Mouse (Mus musculus): ENCODE results near the gene Sgo1. TPM values are rescaled to one million over a fixed set of nuclear protein-coding genes. Genes with fewer than 3 reads are reported as not detected.
"Not testable (repeated sequence)": the region's sequence is repeated elsewhere in the genome, so short reads cannot be mapped to it uniquely, and the experiment has no call there.

The Sgo1 gene
- 10.3 and 14.0 TPM in 2 replicates for polyA plus RNA-seq (2015; fragmentation: Nextera tagmentation; extraction: Ambion mirVana)

DNA sequence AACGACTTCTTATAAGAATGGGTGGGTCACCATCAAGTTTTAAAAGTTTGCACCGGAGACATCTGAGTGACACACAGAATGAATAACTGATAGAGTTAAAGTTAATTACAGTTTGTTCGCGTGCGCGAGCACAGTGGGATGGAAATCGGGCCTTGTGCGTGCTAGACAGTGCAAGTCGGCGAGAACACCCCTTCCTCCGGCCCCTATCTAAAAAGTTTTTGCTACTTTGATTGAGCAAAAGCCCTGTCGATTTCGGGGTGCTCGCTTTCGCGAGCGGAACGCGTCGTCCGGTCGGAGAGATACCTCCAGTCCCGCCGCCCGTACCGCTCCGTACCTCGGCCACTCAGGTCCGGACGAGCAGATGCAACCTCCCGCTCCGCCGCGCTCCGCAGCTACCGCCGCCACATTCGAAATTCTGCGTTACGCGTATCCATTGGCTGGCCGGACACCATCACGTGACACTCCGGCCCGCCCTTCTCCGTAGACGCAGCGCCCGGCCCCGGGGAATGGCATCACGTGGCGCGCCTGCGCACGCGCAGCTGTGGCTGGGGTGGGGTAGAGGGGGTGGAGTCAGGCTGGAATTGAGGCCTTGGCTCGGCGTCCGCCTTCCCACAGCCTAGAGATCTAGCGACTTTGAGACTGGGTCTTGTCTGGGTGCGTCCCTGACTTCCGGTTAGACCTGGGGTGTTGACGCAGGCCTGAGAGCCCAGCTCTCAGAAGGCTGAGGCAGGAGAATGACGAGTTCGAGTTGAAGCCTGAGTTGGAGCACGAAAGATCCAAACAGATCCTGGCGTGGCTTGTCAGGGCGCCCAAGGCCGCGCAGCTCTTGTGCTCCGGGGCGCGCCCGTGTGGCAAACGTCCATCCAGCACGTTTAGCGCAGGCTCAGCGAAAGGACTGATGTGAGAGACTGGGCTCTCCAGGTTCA lies at the start of gene Sgo1:
Gene Sgo1, minus strand, starts transcription at position 457 of the 926 bp plus-strand sequence.
- Histone ChIP-seq H3K27ac (replicated peaks) (peak within 1 kb of the TSS; percentile 99), H3K4me3 (ENCODE audit: low read depth, low read length) (peak within 1 kb of the TSS; percentile 59), H3K9me3 (ENCODE audit: control insufficient read depth, low read length) (no peaks in the 10 kb centered on the region), H3K4me2 (replicated peaks; ENCODE audit: low read depth) (peak within 1 kb of the TSS; percentile 74), H3K4me1 (replicated peaks; ENCODE audit: control insufficient read depth, insufficient read depth) (no peaks in the 10 kb centered on the region), H3K36me3 (ENCODE audit: control insufficient read depth, insufficient read depth, low read length) (no peaks in the 10 kb centered on the region), H3K27me3 (ENCODE audit: control insufficient read depth, insufficient read depth, low read length) (no peaks in the 10 kb centered on the region), H3K9ac (ENCODE audit: low read length) (peak within 1 kb of the TSS; percentile 81)
- WGBS = under 1% methylated on average over 78 of the region's 78 CpGs
- TF ChIP-seq EP300 (optimal IDR thresholded peaks at IDR 0.05) (no peak), CTCF (IDR thresholded peaks at IDR 0.05; ENCODE audit: low read depth) (peak; percentile 74)
- peak; percentile 99 for ATAC-seq (ENCODE audit: low FRiP score, low TSS enrichment)
- DNase-seq (ENCODE audit: low spot score) = peak; percentile 99

GRCm38 (mm10) chr17:53718916-53719315 lies 29.8 kb upstream of the Sgo1 start:
- WGBS = 87% methylated on average over 3 of the region's 3 CpGs

DNA sequence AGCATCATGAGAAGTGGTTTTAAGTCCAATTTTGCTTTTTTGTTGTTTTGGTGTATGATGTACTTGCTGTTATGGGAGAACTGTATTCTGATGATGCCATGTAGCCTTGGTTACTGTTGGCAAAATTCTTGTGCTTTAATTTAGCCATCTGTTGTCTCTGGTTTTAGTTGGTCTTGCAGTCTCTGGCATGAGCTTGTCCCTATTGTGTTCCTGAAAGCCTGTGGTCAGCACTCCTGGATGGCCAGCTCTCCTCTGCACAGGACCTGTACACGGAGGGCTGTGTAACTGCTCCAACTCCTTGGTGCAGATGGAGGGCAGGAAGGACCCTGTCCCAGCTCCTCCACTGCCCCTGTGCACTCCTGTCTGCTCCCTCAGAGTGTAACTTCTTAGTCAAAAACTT lies 29.3 kb upstream of the Sgo1 start:
- no peak overlapping the region for H3K4me2 ChIP-seq (replicated peaks; ENCODE audit: low read depth)
- ATAC-seq (ENCODE audit: low FRiP score, low TSS enrichment) (no peak), DNase-seq (ENCODE audit: low spot score) (no peak)
- H3K27me3 ChIP-seq (ENCODE audit: control insufficient read depth, insufficient read depth, low read length) = no peaks in the 10 kb centered on the region
- H3K27ac ChIP-seq (replicated peaks) = no peak overlapping the region
- TF ChIP-seq EP300 (optimal IDR thresholded peaks at IDR 0.05) (no peak), CTCF (IDR thresholded peaks at IDR 0.05; ENCODE audit: low read depth) (no peak)
- whole genome bisulfite sequencing = 61% methylated on average over 1 of the region's 1 CpGs
- no peak overlapping the region for H3K4me3 ChIP-seq (ENCODE audit: low read depth, low read length)
- H3K36me3 ChIP-seq (ENCODE audit: control insufficient read depth, insufficient read depth, low read length) = no peaks in the 10 kb centered on the region
- H3K9me3 ChIP-seq (ENCODE audit: control insufficient read depth, low read length) = no peaks in the 10 kb centered on the region
- H3K4me1 ChIP-seq (replicated peaks; ENCODE audit: control insufficient read depth, insufficient read depth) = no peaks in the 10 kb centered on the region
- H3K9ac ChIP-seq (ENCODE audit: low read length) = no peak overlapping the region

More at GRCm38 (mm10) chr17:53718916-53719315, 29.8 kb upstream of the Sgo1 start:
- H3K27me3 ChIP-seq (ENCODE audit: control insufficient read depth, insufficient read depth, low read length); H3K27ac ChIP-seq (replicated peaks); H3K4me1 ChIP-seq (replicated peaks; ENCODE audit: control insufficient read depth, insufficient read depth); H3K4me2 ChIP-seq (replicated peaks; ENCODE audit: low read depth); H3K9ac ChIP-seq (ENCODE audit: low read length); H3K4me3 ChIP-seq (ENCODE audit: low read depth, low read length); DNase-seq (ENCODE audit: low spot score); H3K36me3 ChIP-seq (ENCODE audit: control insufficient read depth, insufficient read depth, low read length); H3K9me3 ChIP-seq (ENCODE audit: control insufficient read depth, low read length); ATAC-seq (ENCODE audit: low FRiP score, low TSS enrichment): not testable (repeated sequence)

DNA sequence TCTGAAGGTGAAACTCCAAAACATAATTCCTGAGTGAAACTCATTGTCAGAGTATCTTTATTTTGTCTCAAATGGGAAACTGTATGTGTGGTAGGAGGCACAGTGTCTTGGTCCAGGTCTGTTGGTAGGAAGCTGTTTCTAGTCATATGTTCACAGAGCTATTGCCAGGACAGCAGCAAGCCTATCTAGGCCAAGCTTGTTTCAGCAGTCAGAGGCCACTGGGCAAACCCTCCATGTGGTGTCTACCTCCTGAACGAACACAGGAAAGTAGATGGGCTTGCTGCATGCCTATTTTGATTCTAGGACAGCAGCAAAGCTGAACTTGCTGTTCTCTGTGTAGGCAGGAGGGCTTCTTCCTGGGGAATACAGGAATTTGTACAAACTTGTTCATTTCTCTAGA lies 26.0 kb upstream of the Sgo1 start:
- not testable (repeated sequence) for H3K9ac ChIP-seq (ENCODE audit: low read length); H3K36me3 ChIP-seq (ENCODE audit: control insufficient read depth, insufficient read depth, low read length); H3K4me1 ChIP-seq (replicated peaks; ENCODE audit: control insufficient read depth, insufficient read depth); H3K4me3 ChIP-seq (ENCODE audit: low read depth, low read length); H3K4me2 ChIP-seq (replicated peaks; ENCODE audit: low read depth); DNase-seq (ENCODE audit: low spot score); H3K9me3 ChIP-seq (ENCODE audit: control insufficient read depth, low read length); ATAC-seq (ENCODE audit: low FRiP score, low TSS enrichment); H3K27ac ChIP-seq (replicated peaks); H3K27me3 ChIP-seq (ENCODE audit: control insufficient read depth, insufficient read depth, low read length)
- WGBS = 48% methylated on average over 1 of the region's 1 CpGs

GRCm38 (mm10) chr17:53714453-53714852 lies 25.3 kb upstream of the Sgo1 start:
- TF ChIP-seq EP300 (optimal IDR thresholded peaks at IDR 0.05) = no peak
- TF ChIP-seq CTCF (IDR thresholded peaks at IDR 0.05; ENCODE audit: low read depth) = no peak
- ATAC-seq (ENCODE audit: low FRiP score, low TSS enrichment) (no peak), DNase-seq (ENCODE audit: low spot score) (no peak)
- H3K4me3 ChIP-seq (ENCODE audit: low read depth, low read length) = no peak overlapping the region
- H3K9ac ChIP-seq (ENCODE audit: low read length) = no peak overlapping the region
- no peaks in the 10 kb centered on the region for H3K9me3 ChIP-seq (ENCODE audit: control insufficient read depth, low read length)
- no peak overlapping the region for H3K4me2 ChIP-seq (replicated peaks; ENCODE audit: low read depth)
- H3K4me1 ChIP-seq (replicated peaks; ENCODE audit: control insufficient read depth, insufficient read depth) = no peaks in the 10 kb centered on the region
- H3K27ac ChIP-seq (replicated peaks) = no peak overlapping the region
- 63% methylated on average over 1 of the region's 1 CpGs for WGBS
- H3K27me3 ChIP-seq (ENCODE audit: control insufficient read depth, insufficient read depth, low read length) = no peaks in the 10 kb centered on the region
- H3K36me3 ChIP-seq (ENCODE audit: control insufficient read depth, insufficient read depth, low read length) = no peaks in the 10 kb centered on the region

GRCm38 (mm10) chr17:53697521-53697920 lies 8.4 kb upstream of the Sgo1 start:
- H3K9me3 ChIP-seq (ENCODE audit: control insufficient read depth, low read length); DNase-seq (ENCODE audit: low spot score); H3K27ac ChIP-seq (replicated peaks); H3K4me3 ChIP-seq (ENCODE audit: low read depth, low read length); H3K4me1 ChIP-seq (replicated peaks; ENCODE audit: control insufficient read depth, insufficient read depth); H3K4me2 ChIP-seq (replicated peaks; ENCODE audit: low read depth); H3K27me3 ChIP-seq (ENCODE audit: control insufficient read depth, insufficient read depth, low read length); H3K9ac ChIP-seq (ENCODE audit: low read length); ATAC-seq (ENCODE audit: low FRiP score, low TSS enrichment); H3K36me3 ChIP-seq (ENCODE audit: control insufficient read depth, insufficient read depth, low read length): not testable (repeated sequence)
- WGBS = 92% methylated on average over 8 of the region's 8 CpGs
